8 mouse cellular contexts compared by ENCODE assay signal in the genomic region with DNA sequence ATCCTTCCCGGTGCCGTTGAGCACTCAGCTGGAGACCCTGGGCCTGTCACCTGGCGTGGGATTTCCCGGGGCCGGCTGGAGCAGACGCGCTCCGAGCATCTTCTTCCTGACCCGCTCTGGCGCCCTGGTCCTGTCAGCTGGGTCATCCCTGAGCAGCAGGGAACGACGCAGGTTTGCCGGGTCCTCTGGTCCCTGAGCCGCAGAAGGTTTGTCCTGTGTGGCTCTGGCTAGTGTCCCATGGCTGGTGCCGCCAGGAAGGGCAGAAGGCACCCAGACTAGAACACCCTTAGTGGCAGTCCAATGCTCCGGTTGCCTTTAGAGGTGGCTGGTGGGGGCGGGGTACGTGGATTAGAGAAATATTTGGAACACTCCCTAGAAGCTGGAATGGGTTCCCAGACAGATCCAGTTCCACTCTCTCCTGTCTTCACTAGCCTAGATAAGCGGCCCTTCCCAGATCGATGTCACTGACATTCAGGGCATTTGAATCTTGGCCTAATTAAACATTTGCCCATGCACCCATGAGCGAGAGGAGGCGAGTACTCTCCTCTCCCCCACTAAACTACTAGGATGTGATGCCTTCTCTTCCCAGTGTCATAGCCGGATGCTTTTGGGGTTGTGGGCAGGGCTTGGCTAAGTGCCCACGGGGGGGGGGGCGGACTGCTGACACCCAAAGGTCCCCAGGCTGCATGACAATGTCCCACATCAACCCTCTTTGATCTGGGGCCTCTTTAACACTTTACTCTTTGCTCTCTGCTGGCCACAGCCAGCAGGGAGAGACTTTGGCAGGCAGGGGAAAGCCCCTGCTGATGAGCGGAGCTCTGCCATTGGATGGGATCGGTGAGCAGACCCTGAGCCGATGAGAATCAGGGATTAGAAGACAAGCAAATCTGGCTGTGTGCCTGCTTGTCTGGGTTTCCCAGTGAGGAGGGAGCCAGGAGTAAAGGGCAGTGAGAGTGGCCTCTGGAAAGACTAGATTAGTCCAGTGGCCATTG. TPM values are rescaled to one million over a fixed set of nuclear protein-coding genes. Genes with fewer than 3 reads are reported as not detected.
DNase-seq lines count a peak whose midpoint lies in the region; ATAC-seq lines count a peak whose summit lies in the region.

No protein-coding gene starts in this region.

- H3K4me3 ChIP-seq in intestine, embryonic 15.5 days (replicated peaks), result peak overlapping the region; percentile 53
- peak overlapping the region; percentile 53 for H3K4me3 ChIP-seq in liver, embryonic 11.5 days (ENCODE audit: low read depth, low read length)
- H3K4me3 ChIP-seq in neural tube, embryonic 14.5 days (ENCODE audit: low read depth, low read length), result peak overlapping the region; percentile 53

- H3K27me3 ChIP-seq in intestine, embryonic 15.5 days (replicated peaks), result 0 out of 2 replicates have a peak, but pooled peaks cover 8% of the 10 kb centered on the region
- peaks cover 20% of the 10 kb centered on the region for H3K27me3 ChIP-seq in liver, embryonic 11.5 days (replicated peaks; ENCODE audit: control insufficient read depth, insufficient read depth, low read length)
- no peaks in the 10 kb centered on the region for H3K27me3 ChIP-seq in neural tube, embryonic 14.5 days (ENCODE audit: control insufficient read depth, insufficient read depth, low read length)

- ATAC-seq in intestine, embryonic 15.5 days, result peak; percentile 35
- ATAC-seq in liver, embryonic 11.5 days (replicated peaks; ENCODE audit: low FRiP score), result peak; percentile 48
- ATAC-seq in neural tube, embryonic 14.5 days (ENCODE audit: low read depth), result peak; percentile 53

- DNase-seq in right cerebral cortex, adult 18-20 months, result peak; percentile 37
- DNase-seq in right cerebral cortex, postnatal 36 days (ENCODE audit: low spot score in 2 of 2), result no peak
- DNase-seq in cerebellum, postnatal 10 days, result peak; percentile 96 to 97
- DNase-seq in gastrocnemius, adult 8-10 months (ENCODE audit: low spot score in 2 of 2), result peak; percentile 12 to 30
- DNase-seq in liver, embryonic 11.5 days (ENCODE audit: low spot score), result no peak
- DNase-seq in ovary, postnatal 10 days (ENCODE audit: low spot score), result no peak

- WGBS in intestine, embryonic 15.5 days, result 2% methylated on average over 28 of the region's 28 CpGs
- 6% methylated on average over 28 of the region's 28 CpGs for WGBS in liver, embryonic 11.5 days
- WGBS in neural tube, embryonic 14.5 days, result under 1% methylated on average over 28 of the region's 28 CpGs

- H3K27ac ChIP-seq in intestine, embryonic 15.5 days, result 0 out of 2 replicates have a peak overlapping the region, but pooled peaks have one; percentile 17
- H3K27ac ChIP-seq in liver, embryonic 11.5 days (ENCODE audit: low read depth, low read length), result no peak overlapping the region
- peak overlapping the region; percentile 80 for H3K27ac ChIP-seq in neural tube, embryonic 14.5 days (ENCODE audit: low read depth, low read length)

- H3K4me2 ChIP-seq in intestine, embryonic 15.5 days (replicated peaks), result peak overlapping the region; percentile 98
- H3K4me2 ChIP-seq in liver, embryonic 11.5 days, result peak overlapping the region; percentile 89
- peak overlapping the region; percentile 94 for H3K4me2 ChIP-seq in neural tube, embryonic 14.5 days (ENCODE audit: low read depth, low read length)

- no peaks in the 10 kb centered on the region for H3K36me3 ChIP-seq in intestine, embryonic 15.5 days
- no peaks in the 10 kb centered on the region for H3K36me3 ChIP-seq in liver, embryonic 11.5 days (ENCODE audit: control insufficient read depth, insufficient read depth, low read length)
- H3K36me3 ChIP-seq in neural tube, embryonic 14.5 days (ENCODE audit: control insufficient read depth, insufficient read depth, low read length), result no peaks in the 10 kb centered on the region

- H3K9ac ChIP-seq in intestine, embryonic 15.5 days, result peak overlapping the region; percentile 45
- peak overlapping the region; percentile 44 for H3K9ac ChIP-seq in liver, embryonic 11.5 days (ENCODE audit: low read depth, low read length)
- peak overlapping the region; percentile 71 for H3K9ac ChIP-seq in neural tube, embryonic 14.5 days (replicated peaks; ENCODE audit: low read depth, low read length)

- H3K4me1 ChIP-seq in intestine, embryonic 15.5 days (replicated peaks), result peaks cover 13% of the 10 kb centered on the region
- peaks cover 2% of the 10 kb centered on the region; the same call in 1 of the 2 replicates for H3K4me1 ChIP-seq in liver, embryonic 11.5 days (replicated peaks; ENCODE audit: control insufficient read depth, insufficient read depth, low read length)
- peaks cover 10% of the 10 kb centered on the region; the same call in 1 of the 2 replicates for H3K4me1 ChIP-seq in neural tube, embryonic 14.5 days (ENCODE audit: control insufficient read depth, insufficient read depth, low read length)

- H3K9me3 ChIP-seq in intestine, embryonic 15.5 days, result no peaks in the 10 kb centered on the region
- no peaks in the 10 kb centered on the region for H3K9me3 ChIP-seq in liver, embryonic 11.5 days (ENCODE audit: control insufficient read depth, low read length)
- no peaks in the 10 kb centered on the region for H3K9me3 ChIP-seq in neural tube, embryonic 14.5 days (ENCODE audit: control insufficient read depth, low read length)

RNA-seq across cellular contexts. Expression of a gene that starts 0.8 kb away (rescaled TPM):
- 1 to 10 TPM; 1.8 to 5.7 (median 5.0) TPM for total RNA-seq in gastrocnemius, adult 8-10 months (2022)
- polyA plus RNA-seq in intestine, embryonic 15.5 days (2015; fragmentation: Nextera tagmentation; extraction: Ambion mirVana), result 0.46 and 1.2 TPM in 2 replicates
- 1.4 and 2.3 TPM in 2 replicates for polyA plus RNA-seq in liver, embryonic 11.5 days (2014; fragmentation: Nextera tagmentation; extraction: Ambion mirVana)
- 6.0 and 6.1 TPM in 2 replicates for polyA plus RNA-seq in neural tube, embryonic 14.5 days (2014; fragmentation: Nextera tagmentation; extraction: Ambion mirVana)

RNA-seq across cellular contexts. Expression of a gene that starts 23.6 kb away (rescaled TPM):
- 100 to 1,000 TPM; 182 to 205 (median 188) TPM for total RNA-seq in gastrocnemius, adult 8-10 months (2022)
- 148 and 151 TPM in 2 replicates for polyA plus RNA-seq in intestine, embryonic 15.5 days (2015; fragmentation: Nextera tagmentation; extraction: Ambion mirVana)
- 137 and 148 TPM in 2 replicates for polyA plus RNA-seq in liver, embryonic 11.5 days (2014; fragmentation: Nextera tagmentation; extraction: Ambion mirVana)
- polyA plus RNA-seq in neural tube, embryonic 14.5 days (2014; fragmentation: Nextera tagmentation; extraction: Ambion mirVana), result 55.2 and 63.2 TPM in 2 replicates

RNA-seq across cellular contexts. Expression of a gene that starts 45.5 kb away (rescaled TPM):
- under 1 TPM in 1 of 4 experiments, not detected in 3; 0.19 TPM for total RNA-seq in gastrocnemius, adult 8-10 months (2022)
- not detected in 2 replicates for polyA plus RNA-seq in intestine, embryonic 15.5 days (2015; fragmentation: Nextera tagmentation; extraction: Ambion mirVana)
- polyA plus RNA-seq in liver, embryonic 11.5 days (2014; fragmentation: Nextera tagmentation; extraction: Ambion mirVana), result not detected in 2 replicates
- polyA plus RNA-seq in neural tube, embryonic 14.5 days (2014; fragmentation: Nextera tagmentation; extraction: Ambion mirVana), result not detected in 2 replicates

Comparison
In these comparisons a context has a peak if more than half of its experiments do, and no peak if none do; other contexts are left out.
1. DNase-seq: peak in right cerebral cortex, adult 18-20 months (single experiment), cerebellum, postnatal 10 days (2 of 2) and gastrocnemius, adult 8-10 months (2 of 2); none in right cerebral cortex, postnatal 36 days (0 of 2), liver, embryonic 11.5 days (single experiment) and ovary, postnatal 10 days (single experiment).
2. Peak in every context shown above with its lines, with median percentiles within 50 percentile points of each other: ATAC-seq, H3K4me2 ChIP-seq, H3K4me3 ChIP-seq and H3K9ac ChIP-seq.